Mouse (Mus musculus): ENCODE measurements around the gene Drg1.

Gene Drg1

GRCm38 (mm10) chr11:3289803-3290639, 23.8 kb upstream of the Drg1 start:
- DNase-seq = peak; percentile 80 to 92

DNA sequence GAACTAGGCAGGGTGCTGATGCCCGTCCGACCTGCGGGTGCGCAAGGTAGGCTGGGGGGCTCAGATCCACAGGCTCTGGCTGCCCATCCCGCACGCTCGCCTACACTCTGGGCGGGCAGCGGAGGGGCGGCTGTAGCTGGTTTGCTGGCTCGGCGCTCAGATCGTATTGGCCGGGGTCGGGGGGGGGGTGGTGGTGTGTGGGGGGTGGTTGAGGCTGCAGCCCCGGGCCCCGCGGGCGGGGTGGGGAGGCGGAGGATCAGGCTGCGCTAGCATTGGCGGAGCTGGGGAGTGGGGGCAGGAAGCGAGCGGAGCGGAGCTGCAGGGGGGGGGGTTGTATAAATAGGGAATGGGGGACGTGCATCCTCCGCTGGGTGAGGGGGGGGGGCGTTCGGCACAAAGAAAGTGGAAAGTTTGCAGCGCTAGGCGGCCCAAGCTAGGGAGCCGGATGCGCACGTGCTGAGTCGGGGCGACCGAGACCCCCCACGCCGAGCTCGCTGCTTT, 23.1 kb upstream of the Drg1 start:
- peak; percentile 73 to 77 for DNase-seq

DNA sequence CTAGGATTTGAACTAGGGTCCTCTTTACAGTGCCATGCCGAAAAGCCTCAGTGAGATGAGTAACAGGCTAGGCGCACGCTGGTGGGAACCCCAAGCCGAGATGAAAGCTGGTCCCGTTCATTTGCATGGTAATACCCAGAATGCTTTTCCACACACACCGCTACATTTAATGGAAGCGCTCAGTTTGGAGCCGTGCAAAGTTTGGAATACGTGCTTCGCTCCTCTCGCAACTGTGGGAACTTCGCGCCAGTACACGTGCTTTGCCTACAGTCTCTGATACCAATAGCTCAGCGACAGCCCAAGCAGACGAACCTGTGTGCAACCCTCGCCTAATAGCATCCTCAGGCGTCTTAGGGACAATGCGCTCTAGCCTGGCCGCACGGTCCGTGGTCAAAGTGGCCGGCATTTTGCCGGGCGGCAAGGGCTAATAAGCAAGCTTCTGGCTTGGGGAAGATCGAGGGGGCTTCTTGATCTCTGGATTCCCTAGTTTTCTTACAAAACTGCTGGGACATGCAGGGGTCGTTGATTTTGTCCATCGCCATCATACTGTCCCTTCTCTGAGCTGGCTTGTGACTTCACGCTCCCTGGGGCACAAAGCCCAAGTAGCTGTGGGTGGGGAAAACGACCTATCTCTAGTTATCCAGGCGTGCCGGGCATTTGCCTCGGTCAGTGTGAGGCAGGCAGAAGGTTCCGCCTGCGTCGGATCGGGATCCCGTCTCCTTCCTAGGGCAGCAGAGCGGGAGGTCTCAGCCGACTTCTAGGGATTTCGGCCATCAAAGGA, 22.5 kb upstream of the Drg1 start, which contains the start of gene Patz1:
TSS of gene Patz1 (plus strand) at position 354 of the 781 bp plus-strand sequence.
- peak; percentile 66 to 72 for DNase-seq

- no peak for DNase-seq
Measured at GRCm38 (mm10) chr11:3287921-3288320, 21.7 kb upstream of the Drg1 start.

DNA sequence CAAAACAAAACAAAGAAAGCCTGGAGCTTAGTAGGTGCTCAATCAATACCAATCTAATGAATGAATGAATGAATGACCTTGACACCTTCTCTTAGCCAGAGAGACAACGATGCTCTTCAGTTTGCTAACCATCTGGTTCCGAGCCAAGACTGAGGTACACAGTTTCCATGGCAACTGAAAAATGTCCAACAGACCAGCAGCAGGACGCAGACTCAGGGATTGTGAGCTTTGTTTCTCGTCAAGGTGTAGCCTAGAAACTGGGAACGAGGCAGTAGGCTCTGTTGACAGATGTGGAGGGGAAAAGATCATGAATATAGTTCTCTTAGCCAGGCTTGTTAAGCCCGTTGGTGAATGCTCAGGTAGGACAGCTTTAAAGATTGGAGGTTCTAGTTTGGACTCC, 20.9 kb upstream of the Drg1 start:
- peak; percentile 66 to 69 for DNase-seq

- no peak for DNase-seq
Measured at GRCm38 (mm10) chr11:3285940-3286339, 19.7 kb upstream of the Drg1 start.

GRCm38 (mm10) chr11:3283645-3284044, 17.4 kb upstream of the Drg1 start:
- DNase-seq = no peak

DNA sequence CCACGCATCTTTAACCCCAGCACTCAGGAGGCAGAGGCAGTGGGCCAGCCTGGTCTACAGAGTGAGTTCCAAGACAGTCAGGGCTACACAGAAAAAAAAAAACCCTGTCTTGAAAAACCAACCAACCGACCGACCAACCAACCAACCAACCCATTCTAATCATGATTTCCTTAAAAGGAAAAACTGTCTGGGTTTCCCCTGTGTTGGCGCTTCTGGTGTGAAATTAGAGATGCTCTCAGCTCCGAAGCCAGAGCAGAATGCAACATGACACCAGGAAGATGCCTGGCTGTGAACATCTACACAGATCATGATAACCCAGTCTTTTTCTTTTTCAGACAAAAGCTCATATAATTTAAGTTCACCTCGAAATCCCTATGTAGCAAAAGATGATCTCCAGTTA, 16.7 kb upstream of the Drg1 start:
- DNase-seq = no peak

DNA sequence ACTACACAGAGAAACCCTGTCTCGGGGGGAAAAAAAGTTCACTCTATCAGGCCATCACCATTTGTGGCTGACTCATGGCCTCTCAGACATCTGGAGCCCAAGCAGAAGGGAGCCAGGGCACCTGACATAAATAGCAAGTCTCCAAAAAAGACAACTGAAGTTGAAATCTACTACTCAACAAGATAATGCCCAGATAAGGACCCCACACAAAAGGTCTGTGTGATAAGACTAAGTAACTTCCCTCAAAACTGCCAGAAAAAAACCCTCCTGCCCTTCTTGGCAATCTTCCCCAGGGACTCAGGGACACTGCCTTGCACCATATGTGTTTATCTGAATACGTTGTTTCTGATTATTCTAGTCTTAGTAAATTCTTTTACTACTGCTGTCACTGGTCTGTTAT, 13.5 kb upstream of the Drg1 start:
- DNase-seq = no peak

DNA sequence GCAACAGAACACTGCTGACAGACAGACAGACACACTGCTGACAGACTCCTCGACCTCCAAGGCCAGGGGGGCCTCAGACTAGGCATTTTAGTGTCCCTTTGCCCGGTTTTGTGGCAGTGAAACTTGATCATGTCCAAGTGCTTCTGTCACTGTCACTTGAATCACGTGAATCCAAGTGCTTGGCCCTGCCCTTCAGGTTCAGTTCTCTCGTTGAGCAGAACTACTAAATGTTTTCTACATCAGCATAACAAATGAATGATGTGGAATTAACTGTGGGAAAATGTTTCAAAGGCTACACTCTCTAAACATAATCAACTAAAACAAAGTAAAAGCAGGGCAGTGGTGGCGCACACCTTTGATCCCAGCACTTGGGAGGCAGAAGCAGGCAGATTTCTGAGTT, 12.1 kb upstream of the Drg1 start:
- no peak for DNase-seq

- DNase-seq = no peak
Measured at GRCm38 (mm10) chr11:3269241-3269640, 3.0 kb upstream of the Drg1 start.

DNA sequence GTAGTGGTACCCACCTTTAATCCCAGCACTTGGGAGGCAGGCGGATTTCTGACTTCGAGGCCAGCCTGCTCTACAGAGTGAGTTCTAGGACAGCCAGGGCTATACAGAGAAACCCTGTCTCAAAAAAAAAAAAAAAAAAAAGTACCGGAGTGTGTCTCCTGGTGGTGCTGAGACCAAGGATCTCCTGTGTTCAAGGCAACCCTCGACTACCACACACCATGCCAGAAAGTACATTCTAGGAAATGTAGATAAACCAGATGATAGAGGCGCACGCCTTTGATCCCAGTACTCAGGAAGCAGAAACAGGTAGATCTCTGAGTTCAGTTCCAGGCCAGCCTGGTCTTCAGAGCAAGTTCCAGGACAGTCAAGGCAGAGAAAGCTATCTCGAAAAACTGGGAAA, 918 bp upstream of the Drg1 start:
- DNase-seq = no peak

GRCm38 (mm10) chr11:3265291-3266078, 730 bp downstream of the Drg1 start:
- DNase-seq = no peak

GRCm38 (mm10) chr11:3259537-3259936, 6.7 kb downstream of the Drg1 start:
- DNase-seq = no peak

DNA sequence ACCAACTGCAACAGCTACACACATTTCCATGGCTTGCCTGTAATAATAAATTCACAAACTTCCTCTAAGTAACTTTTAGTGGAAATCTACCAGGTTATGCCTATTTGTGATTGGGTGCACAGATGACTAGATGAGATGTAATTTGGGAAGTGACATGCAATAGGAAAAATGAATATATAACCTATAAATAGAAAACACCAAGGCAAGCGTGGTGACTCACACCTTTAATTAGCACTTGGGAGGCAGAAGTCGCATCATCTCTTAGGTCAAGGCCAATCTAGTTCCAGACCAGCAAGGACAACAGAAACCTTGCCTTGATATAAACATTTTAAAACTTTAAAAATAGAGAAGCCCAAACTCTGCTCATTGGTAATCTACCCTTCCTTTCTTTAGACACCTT, 18.8 kb downstream of the Drg1 start:
- no peak for DNase-seq

DNA sequence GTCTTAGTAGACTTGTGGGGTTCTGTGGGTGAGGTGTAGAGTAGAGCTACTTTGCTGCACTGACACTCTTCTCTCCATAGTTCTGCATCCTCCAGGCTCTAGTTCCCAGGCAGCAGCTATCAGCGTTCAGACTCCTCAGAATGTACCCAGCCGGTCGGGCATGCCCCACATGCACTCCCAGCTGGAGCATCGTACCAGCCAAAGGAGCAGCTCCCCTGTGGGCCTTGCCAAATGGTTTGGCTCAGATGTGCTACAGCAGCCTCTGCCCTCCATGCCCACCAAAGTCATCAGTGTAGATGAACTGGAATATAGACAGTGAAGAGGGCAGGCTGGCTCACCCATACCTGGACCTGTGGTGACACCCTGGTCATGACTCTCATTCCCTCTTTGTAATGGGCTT, 22.4 kb downstream of the Drg1 start:
- DNase-seq = peak; percentile 41 to 42

DNA sequence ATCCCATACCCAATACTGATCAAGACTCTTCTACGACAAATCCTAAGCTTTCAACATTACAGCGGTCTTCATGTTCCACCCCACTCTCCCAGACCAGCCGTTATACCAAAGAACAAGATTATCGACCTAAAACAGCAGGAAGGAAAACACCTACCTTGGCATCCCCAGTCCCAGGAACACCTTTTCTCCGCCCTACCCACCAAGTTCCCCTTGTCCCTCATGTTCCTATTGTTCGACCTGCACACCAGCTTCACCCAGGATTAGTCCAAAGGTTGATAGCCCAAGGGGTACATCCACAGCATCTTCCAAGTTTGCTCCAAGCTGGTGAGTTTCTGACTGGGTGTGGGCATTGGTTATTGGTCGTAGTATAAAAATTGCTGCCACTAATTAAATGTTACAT, 23.8 kb downstream of the Drg1 start:
- no peak for DNase-seq

GRCm38 (mm10) chr11:3235277-3235676, 30.9 kb downstream of the Drg1 start:
- no peak for DNase-seq

GRCm38 (mm10) chr11:3233704-3234103, 32.5 kb downstream of the Drg1 start:
- DNase-seq = no peak

- DNase-seq = no peak
Measured at GRCm38 (mm10) chr11:3232248-3232647, 34.0 kb downstream of the Drg1 start.

- DNase-seq = no peak
Measured at GRCm38 (mm10) chr11:3227113-3227512, 39.1 kb downstream of the Drg1 start.

- DNase-seq = no peak
Measured at GRCm38 (mm10) chr11:3223105-3223504, 43.1 kb downstream of the Drg1 start.

DNA sequence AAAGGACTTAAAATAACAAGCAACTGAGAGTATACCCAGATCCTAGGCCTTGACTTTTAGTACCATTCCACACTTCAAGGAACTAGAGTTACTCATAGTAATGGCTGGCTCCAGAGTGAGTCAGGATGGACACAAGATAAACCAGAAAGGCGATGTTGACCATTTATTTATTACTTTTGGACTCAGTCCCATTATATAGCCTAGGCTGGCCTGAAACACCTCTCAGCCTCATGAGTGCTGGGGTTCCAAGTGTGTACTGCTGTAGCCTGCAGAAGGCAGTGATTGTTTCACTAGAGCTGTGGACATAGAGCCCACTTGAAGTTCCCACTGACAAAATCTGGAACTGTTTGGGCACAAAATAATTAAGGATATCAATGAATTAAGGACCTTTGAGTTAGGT, 53.7 kb downstream of the Drg1 start:
- DNase-seq = no peak

All from cerebellum, adult 18-20 months (tissue).